Mouse (Mus musculus): ENCODE data around the gene Uts2r.

- TF ChIP-seq CTCF (IDR thresholded peaks at IDR 0.05; ENCODE audit: low read depth) (no peak), EP300 (IDR thresholded peaks at IDR 0.05; ENCODE audit: low read depth) (no peak)
Observed at GRCm38 (mm10) chr11:121200781-121201180, 40.7 kb downstream of the Uts2r start.

Measured in liver, embryonic 14.5 days (tissue).